Mouse (Mus musculus) limb, embryonic 13.5 days (tissue): ENCODE results near the gene 4930453N24Rik. TPM values are rescaled to one million over a fixed set of nuclear protein-coding genes. Genes with fewer than 3 reads are reported as not detected.
A peak's percentile ranks its signal among the peaks of the same experiment; 100 is the strongest.

Experiments
- ATAC-seq: fragments of 200-750 bp; cut with Nextera tagmentation; 2 replicates; pipeline ENCODE4 v1.8.0; 2017; ENCODE audit warnings: low read depth, moderate number of reproducible peaks, moderate TSS enrichment; ENCODE audit not compliant: low FRiP score
- H3K27ac ChIP-seq: fragments of 300-500 bp; sonication (generic); 2 replicates; pipeline ENCODE4 v1.5.1; 2015; ENCODE audit warnings: inconsistent platforms, mild to moderate bottlenecking, moderate library complexity
- H3K27me3 ChIP-seq: fragments of 300-500 bp; sonication (generic); 2 replicates; pipeline ENCODE4 v1.6.1; 2015; ENCODE audit warnings: mild to moderate bottlenecking, inconsistent platforms
- H3K36me3 ChIP-seq: fragments of 300-500 bp; sonication (generic); 2 replicates; pipeline ENCODE4 v1.6.1; 2015; ENCODE audit warnings: inconsistent platforms, mild to moderate bottlenecking, moderate library complexity
- H3K4me1 ChIP-seq: fragments of 300-500 bp; sonication (generic); 2 replicates; pipeline ENCODE4 v1.6.1; 2015; ENCODE audit warnings: inconsistent platforms
- H3K4me2 ChIP-seq: fragments of 300-500 bp; sonication (generic); replicated peaks from 2 replicates; pipeline ENCODE4 v1.6.1; 2015; ENCODE audit warnings: inconsistent platforms, mild to moderate bottlenecking, moderate library complexity
- H3K4me3 ChIP-seq: fragments of 300-500 bp; sonication (generic); 2 replicates; pipeline ENCODE4 v1.5.1; 2015; ENCODE audit warnings: moderate library complexity, mild to moderate bottlenecking, inconsistent platforms
- H3K9ac ChIP-seq: fragments of 300-500 bp; sonication (generic); 2 replicates; pipeline ENCODE4 v1.6.1; 2015; ENCODE audit warnings: mild to moderate bottlenecking, inconsistent platforms
- H3K9me3 ChIP-seq: fragments of 300-500 bp; sonication (generic); 2 replicates; pipeline ENCODE4 v1.6.1; 2016; ENCODE audit warnings: inconsistent platforms
- WGBS: fragments of 180-500 bp; shearing (Covaris S2); methylation state at CpG from one replicate; pipeline ENCODE4 v1.1.7; 2015; 5-methylcytosine and 5-hydroxymethylcytosine counted together
- polyA plus RNA-seq: library from polyadenylated mRNA; unstranded; fragments of >200 nt; fragmentation: Nextera tagmentation; extraction: Ambion mirVana; gene quantifications from 2 replicates; pipeline ENCODE4 v1.2.1, GENCODE M21; 2015

Gene 4930453N24Rik
- 25.9 and 27.1 TPM in 2 replicates for polyA plus RNA-seq

DNA sequence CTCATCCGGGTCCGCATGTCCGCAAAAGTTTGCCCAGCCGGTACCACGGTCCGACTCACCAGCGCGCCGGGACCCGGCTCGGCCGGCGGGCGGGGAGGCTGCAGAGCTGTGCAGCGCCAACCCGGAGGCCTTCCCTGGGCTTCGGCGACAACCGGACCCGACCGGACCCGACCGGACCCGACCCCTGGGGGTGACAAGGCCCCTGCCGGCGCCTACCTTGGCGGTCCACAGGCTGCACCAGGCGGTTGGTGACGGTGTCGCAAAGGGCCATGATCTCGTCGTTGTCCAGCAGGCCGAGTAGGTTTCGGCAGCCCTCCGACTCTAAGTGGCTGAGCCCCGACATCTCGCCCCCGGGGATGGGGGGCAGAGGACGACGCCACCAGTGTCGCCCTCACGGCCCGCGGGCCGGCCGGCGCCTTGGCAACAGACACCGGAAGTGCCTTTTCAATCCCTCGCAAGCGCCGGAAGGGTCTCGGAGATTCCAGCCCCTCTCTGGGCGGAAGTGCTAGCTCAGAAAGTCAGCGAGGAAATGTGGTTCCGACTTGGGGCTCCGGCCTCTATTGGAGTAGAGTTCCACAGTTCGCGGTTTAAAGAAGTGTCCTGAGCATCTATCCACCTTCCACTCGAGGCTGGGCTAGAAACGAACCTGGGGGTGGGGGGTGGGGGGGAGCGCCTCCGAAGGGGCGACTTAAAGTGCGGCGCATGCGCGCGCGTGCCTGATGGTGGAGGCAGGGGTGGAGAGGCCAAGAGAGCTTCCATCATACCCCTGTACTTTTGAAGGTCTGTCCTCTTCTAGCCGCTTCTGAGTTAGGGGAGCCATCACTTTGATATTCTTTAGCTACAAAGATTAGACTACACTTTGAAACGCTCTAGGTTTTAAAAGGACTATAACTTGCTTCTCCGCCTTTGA, at the start of gene 4930453N24Rik:
Gene 4930453N24Rik (minus strand): TSS at position 641 of the 910 bp plus-strand sequence.
- Histone ChIP-seq H3K27ac (peak within 1 kb of the TSS; percentile 87), H3K36me3 (peaks cover 15% of the 10 kb centered on the region), H3K9me3 (no peaks in the 10 kb centered on the region), H3K9ac (peak within 1 kb of the TSS; percentile 86), H3K4me1 (peaks cover 11% of the 10 kb centered on the region), H3K4me2 (peak within 1 kb of the TSS; percentile 68), H3K4me3 (peak within 1 kb of the TSS; percentile 85), H3K27me3 (no peaks in the 10 kb centered on the region)
- WGBS = 2% methylated on average over 72 of the region's 72 CpGs
- peak; percentile 95 for ATAC-seq

DNA sequence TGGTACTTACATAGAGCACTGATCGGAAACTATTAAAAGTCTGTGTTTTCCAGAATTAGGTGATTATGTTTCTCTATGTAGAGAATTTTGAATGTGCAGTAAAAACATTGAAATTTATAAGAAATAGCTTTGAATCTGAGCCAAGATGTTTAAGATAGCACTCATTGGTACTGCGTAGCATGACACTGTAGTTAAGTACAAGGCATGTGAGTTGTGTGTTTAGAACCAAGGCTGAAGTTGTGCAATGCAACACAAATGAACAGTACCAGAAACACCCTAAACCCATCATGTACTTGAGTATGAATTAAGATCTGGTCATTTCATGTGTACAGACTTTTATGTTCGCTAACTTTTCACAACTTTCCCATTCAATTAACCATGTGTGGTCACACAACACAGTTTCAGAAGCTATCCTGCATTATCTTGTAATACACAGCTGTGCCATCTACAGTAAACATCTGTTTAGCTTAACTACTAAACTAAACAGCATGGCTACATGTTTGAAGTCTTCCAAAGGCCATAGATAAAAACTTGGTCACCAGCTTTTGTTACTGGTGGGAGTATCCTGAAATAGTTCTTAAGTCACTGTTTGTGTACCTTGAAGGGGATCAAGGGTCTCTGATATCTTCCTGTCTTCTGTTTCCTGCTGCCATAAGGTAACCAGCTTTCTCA, 46.3 kb upstream of the 4930453N24Rik start:
- H3K9me3 ChIP-seq = no peaks in the 10 kb centered on the region
- no peak overlapping the region for H3K27ac ChIP-seq
- H3K27me3 ChIP-seq = no peaks in the 10 kb centered on the region
- H3K4me2 ChIP-seq = no peak overlapping the region
- no peak overlapping the region for H3K4me3 ChIP-seq
- peaks cover 15% of the 10 kb centered on the region for H3K36me3 ChIP-seq
- no peak for ATAC-seq
- no peaks in the 10 kb centered on the region for H3K4me1 ChIP-seq
- no peak overlapping the region for H3K9ac ChIP-seq
- WGBS = 95% methylated on average over 3 of the region's 3 CpGs

DNA sequence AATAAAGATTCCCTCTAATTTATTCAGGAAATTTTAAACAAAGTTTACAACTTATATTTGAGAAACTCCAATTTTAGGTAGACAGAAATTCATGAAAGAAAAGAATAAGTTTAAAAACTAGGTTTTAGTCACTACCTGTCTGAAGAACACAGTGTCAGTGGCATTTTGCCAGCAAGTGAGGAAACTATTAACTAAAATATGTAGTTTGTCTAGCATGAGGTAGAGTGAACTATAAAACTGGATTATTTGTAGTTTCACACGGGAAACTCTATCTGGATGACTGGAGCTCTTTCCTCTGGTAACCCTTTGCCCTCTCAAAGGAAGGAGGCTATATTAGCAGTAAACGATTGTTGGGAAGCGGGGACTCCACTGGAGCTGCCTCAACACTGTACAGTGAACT, 32.1 kb upstream of the 4930453N24Rik start:
- no peak for ATAC-seq
- Histone ChIP-seq H3K4me3 (no peak overlapping the region), H3K36me3 (peaks cover 16% of the 10 kb centered on the region), H3K27ac (no peak overlapping the region), H3K9me3 (no peaks in the 10 kb centered on the region; the same call in 1 of the 2 replicates), H3K9ac (no peak overlapping the region), H3K4me1 (peaks cover 3% of the 10 kb centered on the region; the same call in 1 of the 2 replicates), H3K27me3 (no peaks in the 10 kb centered on the region), H3K4me2 (no peak overlapping the region)
- 57% methylated on average over 3 of the region's 3 CpGs for WGBS

DNA sequence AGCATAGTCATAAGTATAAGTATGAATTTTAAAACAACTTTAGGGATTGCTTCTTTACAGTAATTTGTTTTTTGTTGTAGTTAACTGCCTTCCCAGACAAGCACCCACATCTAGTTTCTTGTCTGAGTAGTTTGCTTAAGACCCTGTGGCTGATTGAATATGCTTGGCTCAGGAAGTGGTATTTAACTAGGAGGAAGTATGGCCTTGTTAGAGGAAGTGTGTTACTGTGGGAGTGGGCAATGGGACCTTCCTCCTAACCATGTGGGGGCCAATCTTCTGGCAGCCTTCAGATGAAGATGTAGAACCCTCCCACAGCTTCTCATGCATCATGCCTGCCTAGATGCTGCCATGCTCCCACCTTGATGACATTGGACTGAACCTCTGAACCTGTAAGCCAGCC, 30.7 kb upstream of the 4930453N24Rik start:
- ATAC-seq = no peak
- no peak overlapping the region for H3K9ac ChIP-seq
- no peak overlapping the region for H3K27ac ChIP-seq
- no peaks in the 10 kb centered on the region; the same call in 1 of the 2 replicates for H3K9me3 ChIP-seq
- H3K4me3 ChIP-seq = no peak overlapping the region
- no peaks in the 10 kb centered on the region for H3K27me3 ChIP-seq
- no peak overlapping the region for H3K4me2 ChIP-seq
- H3K36me3 ChIP-seq = peaks cover 16% of the 10 kb centered on the region
- H3K4me1 ChIP-seq = peaks cover 3% of the 10 kb centered on the region; the same call in 1 of the 2 replicates

GRCm38 (mm10) chr16:64800393-64800792, 29.4 kb upstream of the 4930453N24Rik start:
- H3K9me3 ChIP-seq = no peaks in the 10 kb centered on the region
- H3K36me3 ChIP-seq = peaks cover 9% of the 10 kb centered on the region
- H3K9ac ChIP-seq = no peak overlapping the region
- H3K4me1 ChIP-seq = peaks cover 3% of the 10 kb centered on the region; the same call in 1 of the 2 replicates
- H3K4me3 ChIP-seq = no peak overlapping the region
- H3K27ac ChIP-seq = no peak overlapping the region
- no peak overlapping the region for H3K4me2 ChIP-seq
- WGBS = 84% methylated on average over 5 of the region's 5 CpGs
- H3K27me3 ChIP-seq = no peaks in the 10 kb centered on the region
- no peak for ATAC-seq

DNA sequence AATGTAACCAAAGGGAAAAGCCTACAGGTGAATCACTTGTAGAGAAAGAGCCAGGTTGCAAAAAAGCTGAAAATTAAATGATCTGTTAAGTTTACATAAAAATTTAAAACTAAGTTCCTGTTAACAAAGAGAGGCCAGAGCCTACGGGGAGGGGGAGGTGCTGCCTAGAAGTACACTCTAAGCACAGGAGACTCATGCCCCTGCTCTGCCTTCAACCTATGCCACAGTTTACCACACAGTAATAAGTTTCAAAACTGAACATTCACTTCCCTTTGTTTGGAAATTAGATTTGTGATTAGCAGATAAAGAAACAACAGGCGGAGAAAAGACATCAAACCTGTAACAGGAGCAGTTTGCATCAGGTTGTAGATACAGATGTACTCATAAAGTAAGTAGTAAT, 23.8 kb upstream of the 4930453N24Rik start:
- 96% methylated on average over 2 of the region's 2 CpGs for WGBS
- no peak overlapping the region for H3K27ac ChIP-seq
- peaks cover 7% of the 10 kb centered on the region; the same call in 1 of the 2 replicates for H3K36me3 ChIP-seq

GRCm38 (mm10) chr16:64789706-64790105, 18.7 kb upstream of the 4930453N24Rik start:
- no peaks in the 10 kb centered on the region for H3K27me3 ChIP-seq
- no peaks in the 10 kb centered on the region for H3K4me1 ChIP-seq
- no peak overlapping the region for H3K27ac ChIP-seq
- no peaks in the 10 kb centered on the region for H3K9me3 ChIP-seq
- no peak overlapping the region for H3K4me3 ChIP-seq
- WGBS = 87% methylated on average over 3 of the region's 3 CpGs
- no peak overlapping the region for H3K9ac ChIP-seq
- no peak for ATAC-seq
- H3K4me2 ChIP-seq = no peak overlapping the region
- H3K36me3 ChIP-seq = peaks cover 29% of the 10 kb centered on the region

More for the DNA sequence above, 23.8 kb upstream of the 4930453N24Rik start:
- H3K27me3 ChIP-seq = no peaks in the 10 kb centered on the region
- no peak overlapping the region for H3K4me3 ChIP-seq
- H3K9ac ChIP-seq = no peak overlapping the region
- no peaks in the 10 kb centered on the region for H3K9me3 ChIP-seq
- ATAC-seq = no peak
- H3K4me2 ChIP-seq = no peak overlapping the region
- H3K4me1 ChIP-seq = no peaks in the 10 kb centered on the region

DNA sequence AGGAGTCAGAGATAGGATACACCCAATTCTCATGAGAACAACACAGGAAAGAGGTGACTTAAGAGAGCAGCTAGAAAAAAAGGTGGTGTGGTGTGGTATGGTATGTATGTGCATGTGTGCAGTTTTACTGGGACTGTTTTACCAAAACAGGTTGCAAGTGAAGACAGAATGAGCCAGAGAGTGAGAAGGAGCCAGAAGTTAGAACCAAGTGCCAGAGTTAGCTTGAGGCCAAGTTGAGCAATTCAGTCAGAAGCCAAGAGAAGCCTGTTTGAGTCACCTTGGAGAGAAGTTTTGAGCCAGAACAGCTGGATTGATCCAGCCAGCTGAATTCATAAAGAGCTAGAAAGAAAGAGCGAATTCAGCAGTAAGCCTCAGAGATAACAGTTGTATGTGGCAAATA, 4.6 kb upstream of the 4930453N24Rik start:
- Histone ChIP-seq H3K9me3 (0 out of 2 replicates have a peak, but pooled peaks cover 4% of the 10 kb centered on the region), H3K27me3 (no peaks in the 10 kb centered on the region)
- WGBS = 81% methylated on average over 1 of the region's 1 CpGs

DNA sequence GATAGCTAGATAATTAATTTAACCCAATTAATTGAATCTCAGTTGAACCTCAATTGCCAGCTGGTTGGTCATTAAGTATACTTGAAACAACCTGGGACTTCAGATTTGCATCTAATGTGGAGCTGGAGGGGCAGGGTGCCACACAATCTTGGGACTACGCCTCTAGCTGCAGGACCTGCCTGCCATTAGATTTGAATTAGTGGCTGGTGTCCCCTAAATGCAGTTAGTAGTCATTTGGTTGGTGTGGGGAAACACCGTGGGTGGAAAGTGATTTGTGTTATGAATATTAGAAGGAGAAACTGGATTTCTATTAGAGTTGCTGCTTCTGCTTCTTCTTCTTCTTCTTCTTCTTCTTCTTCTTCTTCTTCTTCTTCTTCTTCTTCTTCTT, 464 bp upstream of the 4930453N24Rik start:
- WGBS = 77% methylated on average over 2 of the region's 2 CpGs
- Histone ChIP-seq H3K36me3 (peaks cover 9% of the 10 kb centered on the region), H3K4me1 (peaks cover 11% of the 10 kb centered on the region), H3K9ac (no peak overlapping the region), H3K27me3 (no peaks in the 10 kb centered on the region), H3K4me2 (peak overlapping the region; percentile 68), H3K9me3 (no peaks in the 10 kb centered on the region), H3K4me3 (peak overlapping the region; percentile 85), H3K27ac (peak overlapping the region; percentile 87; the same call in 1 of the 2 replicates)
- no peak for ATAC-seq

More for the DNA sequence above, 4.6 kb upstream of the 4930453N24Rik start:
- Histone ChIP-seq H3K9ac (no peak overlapping the region), H3K27ac (no peak overlapping the region), H3K4me2 (no peak overlapping the region), H3K4me1 (no peaks in the 10 kb centered on the region), H3K36me3 (peaks cover 5% of the 10 kb centered on the region; the same call in 1 of the 2 replicates), H3K4me3 (no peak overlapping the region)
- no peak for ATAC-seq

DNA sequence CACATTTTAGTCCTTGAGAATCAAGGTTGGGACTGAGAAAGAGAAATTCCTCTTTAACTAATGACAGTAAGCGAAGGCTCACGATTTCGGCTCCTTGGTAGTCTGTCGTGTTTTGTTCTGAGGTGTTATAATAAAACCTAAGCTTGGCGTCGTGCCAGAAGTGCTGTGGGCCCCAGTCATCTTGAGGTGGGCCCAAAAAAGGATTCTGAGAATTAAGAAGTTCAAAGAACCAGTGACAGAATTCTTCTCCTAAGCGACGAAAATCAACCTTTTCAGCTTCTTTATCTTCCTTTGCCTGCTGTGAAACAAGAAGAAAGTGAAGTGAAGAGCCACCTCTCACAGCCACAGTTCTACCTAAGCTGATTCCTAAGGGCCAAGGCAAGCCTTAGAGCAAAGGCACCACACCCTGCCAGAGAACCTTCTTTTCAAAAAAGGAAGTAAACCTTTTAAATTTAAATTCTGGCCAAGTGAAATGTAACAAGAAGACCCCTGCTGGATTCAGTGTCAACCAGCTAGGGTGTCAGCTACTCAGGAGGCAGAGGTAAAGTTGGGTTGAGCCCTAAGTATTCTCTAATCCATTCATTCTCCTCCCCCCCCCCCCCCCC, 4.2 kb downstream of the 4930453N24Rik start:
- Histone ChIP-seq H3K27ac (no peak overlapping the region), H3K4me1 (peaks cover 11% of the 10 kb centered on the region), H3K9ac (no peak overlapping the region), H3K36me3 (peaks cover 45% of the 10 kb centered on the region), H3K27me3 (no peaks in the 10 kb centered on the region), H3K4me3 (no peak overlapping the region), H3K9me3 (peaks cover 9% of the 10 kb centered on the region), H3K4me2 (no peak overlapping the region)
- ATAC-seq = no peak
- 86% methylated on average over 8 of the region's 8 CpGs for WGBS

- Histone ChIP-seq H3K9ac (no peak overlapping the region), H3K27me3 (no peaks in the 10 kb centered on the region), H3K4me3 (no peak overlapping the region), H3K4me2 (no peak overlapping the region), H3K27ac (no peak overlapping the region), H3K36me3 (peaks cover 30% of the 10 kb centered on the region), H3K9me3 (peaks cover 9% of the 10 kb centered on the region), H3K4me1 (no peaks in the 10 kb centered on the region)
- ATAC-seq = no peak
- 90% methylated on average over 1 of the region's 1 CpGs for WGBS
Measured at GRCm38 (mm10) chr16:64759245-64759626, 11.7 kb downstream of the 4930453N24Rik start.
